Mouse (Mus musculus) forebrain, postnatal 0 days (tissue): ENCODE results near the gene 2310003L06Rik. TPM values are rescaled to one million over a fixed set of nuclear protein-coding genes. Genes with fewer than 3 reads are reported as not detected.

Experiments used
- ATAC-seq: fragments of 200-750 bp; cut with Nextera tagmentation; 2 replicates; pipeline ENCODE4 v1.8.0; 2017; ENCODE audit warnings: mild to moderate bottlenecking, moderate library complexity
- DNase-seq: peaks from one replicate; pipeline ENCODE4 v3.0.0-alpha.2; 2015
- H3K27ac ChIP-seq: fragments of 300-500 bp; sonication (generic); 2 replicates; pipeline ENCODE4 v1.5.1; 2014; ENCODE audit warnings: low read depth, mild to moderate bottlenecking, antibody characterized with exemption, low read length, moderate library complexity, mixed read lengths
- H3K27me3 ChIP-seq: fragments of 300-500 bp; sonication (generic); 2 replicates; pipeline ENCODE4 v1.6.1; 2014; ENCODE audit warnings: mild to moderate bottlenecking, low read length, mixed read lengths; ENCODE audit not compliant: insufficient read depth
- H3K36me3 ChIP-seq: fragments of 300-500 bp; sonication (generic); 2 replicates; pipeline ENCODE4 v1.6.1; 2014; ENCODE audit warnings: mild to moderate bottlenecking, moderate library complexity; ENCODE audit not compliant: insufficient read depth
- H3K4me1 ChIP-seq: fragments of 300-500 bp; sonication (generic); 2 replicates; pipeline ENCODE4 v1.6.1; 2014; ENCODE audit warnings: antibody characterized with exemption; ENCODE audit not compliant: insufficient read depth
- H3K4me2 ChIP-seq: fragments of 300-500 bp; sonication (generic); 2 replicates; pipeline ENCODE4 v1.6.1; 2014; ENCODE audit warnings: low read depth, mild to moderate bottlenecking, moderate library complexity
- H3K4me3 ChIP-seq: fragments of 300-500 bp; sonication (generic); 2 replicates; pipeline ENCODE4 v1.5.1; 2014; ENCODE audit warnings: low read depth, low read length, mixed read lengths
- H3K9ac ChIP-seq: fragments of 300-500 bp; sonication (generic); 2 replicates; pipeline ENCODE4 v1.6.1; 2014; ENCODE audit warnings: mild to moderate bottlenecking
- H3K9me3 ChIP-seq: fragments of 300-500 bp; sonication (generic); 2 replicates; pipeline ENCODE4 v1.6.1; 2016; ENCODE audit warnings: low read length
- CTCF ChIP-seq: sonication (generic); IDR thresholded peaks from 2 replicates; pipeline ENCODE4 v1.5.1; 2016; ENCODE audit warnings: antibody characterized with exemption, control low read depth, low read depth
- WGBS: fragments of 180-500 bp; shearing (Covaris S2); extraction: QIAGEN DNeasy Blood & Tissue Kit; methylation state at CpG from one replicate; pipeline ENCODE4 v1.1.7; 2014; 5-methylcytosine and 5-hydroxymethylcytosine counted together
- polyA plus RNA-seq: library from polyadenylated mRNA; unstranded; fragments of >200 nt; fragmentation: Nextera tagmentation; extraction: Ambion mirVana; gene quantifications from 2 replicates; pipeline ENCODE4 v1.2.1, GENCODE M21; 2015
- total RNA-seq: library from RNA; depleted of rRNA; stranded (reverse); fragments of >200 nt; gene quantifications from 2 replicates; pipeline ENCODE4 v1.2.3, GENCODE M21; 2014; rRNA removed

2310003L06Rik gene
- total RNA-seq: 0.14 and 0.15 TPM in 2 replicates
- polyA plus RNA-seq: 0.20 TPM in 1 of 2 replicates, not detected in the other

GRCm38 (mm10) chr5:87969201-87969600 lies at the start of gene 2310003L06Rik, which contains the start of gene Gm28434:
Gene 2310003L06Rik (plus strand): TSS chr5:87969459.
Gene Gm28434 (plus strand): TSS chr5:87969517.
- no peak for TF ChIP-seq CTCF
- 50% methylated on average over 2 of the region's 2 CpGs for WGBS
- Histone ChIP-seq H3K4me3 (no peak within 1 kb of the TSS), H3K9ac (no peak within 1 kb of the TSS), H3K36me3 (no peaks in the 10 kb centered on the region), H3K9me3 (no peaks in the 10 kb centered on the region), H3K4me2 (no peak within 1 kb of the TSS), H3K4me1 (no peaks in the 10 kb centered on the region), H3K27ac (no peak within 1 kb of the TSS), H3K27me3 (no peaks in the 10 kb centered on the region)
- no peak for DNase-seq
- no peak for ATAC-seq

GRCm38 (mm10) chr5:87925372-87925771 lies 43.9 kb upstream of the 2310003L06Rik start, which contains the start of gene Csn3:
Gene Csn3 (plus strand): TSS chr5:87925579.
- 31% methylated on average over 5 of the region's 5 CpGs for WGBS
- Histone ChIP-seq H3K4me3 (no peak within 1 kb of the TSS), H3K4me1 (no peaks in the 10 kb centered on the region), H3K9ac (no peak within 1 kb of the TSS), H3K36me3 (no peaks in the 10 kb centered on the region), H3K4me2 (no peak within 1 kb of the TSS), H3K27me3 (no peaks in the 10 kb centered on the region), H3K27ac (no peak within 1 kb of the TSS), H3K9me3 (no peaks in the 10 kb centered on the region)
- DNase-seq: no peak
- TF ChIP-seq CTCF: no peak
- no peak for ATAC-seq

DNA sequence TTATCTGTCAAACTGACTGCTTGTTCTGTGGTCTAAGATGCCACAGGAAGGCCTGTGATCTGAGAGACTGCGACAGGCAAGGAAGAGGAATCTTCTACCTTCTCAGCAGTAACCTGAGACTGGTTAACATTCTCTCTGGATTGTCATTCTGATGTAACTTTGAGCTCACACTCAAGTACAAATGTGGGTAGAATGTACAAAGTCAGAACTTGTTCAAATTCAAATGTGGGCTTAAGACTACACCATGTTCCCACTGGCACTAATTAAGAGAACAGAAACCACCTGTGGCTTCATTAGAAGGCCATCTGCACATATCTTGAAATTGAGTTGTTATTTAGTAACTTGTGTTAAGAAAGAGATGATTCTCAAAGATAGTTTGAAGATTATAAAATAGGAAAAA lies 37.7 kb upstream of the 2310003L06Rik start:
- H3K9ac ChIP-seq: no peak overlapping the region
- H3K9me3 ChIP-seq: no peaks in the 10 kb centered on the region
- H3K27ac ChIP-seq: no peak overlapping the region
- H3K4me3 ChIP-seq: no peak overlapping the region
- TF ChIP-seq CTCF: no peak
- 65% methylated on average over 1 of the region's 1 CpGs for WGBS
- H3K4me2 ChIP-seq: no peak overlapping the region
- DNase-seq (no peak), ATAC-seq (no peak)
- H3K4me1 ChIP-seq: no peaks in the 10 kb centered on the region
- no peaks in the 10 kb centered on the region for H3K27me3 ChIP-seq
- no peaks in the 10 kb centered on the region for H3K36me3 ChIP-seq

GRCm38 (mm10) chr5:87940752-87941151 lies 28.5 kb upstream of the 2310003L06Rik start:
- Histone ChIP-seq H3K9me3 (no peaks in the 10 kb centered on the region), H3K27me3 (no peaks in the 10 kb centered on the region), H3K4me3 (no peak overlapping the region), H3K36me3 (no peaks in the 10 kb centered on the region), H3K27ac (no peak overlapping the region), H3K4me2 (no peak overlapping the region), H3K9ac (no peak overlapping the region), H3K4me1 (no peaks in the 10 kb centered on the region)
- ATAC-seq: peak; percentile 40; the same call in 1 of the 2 replicates
- WGBS: 43% methylated on average over 3 of the region's 3 CpGs
- DNase-seq: peak; percentile 14
- peak; percentile 51 for TF ChIP-seq CTCF

DNA sequence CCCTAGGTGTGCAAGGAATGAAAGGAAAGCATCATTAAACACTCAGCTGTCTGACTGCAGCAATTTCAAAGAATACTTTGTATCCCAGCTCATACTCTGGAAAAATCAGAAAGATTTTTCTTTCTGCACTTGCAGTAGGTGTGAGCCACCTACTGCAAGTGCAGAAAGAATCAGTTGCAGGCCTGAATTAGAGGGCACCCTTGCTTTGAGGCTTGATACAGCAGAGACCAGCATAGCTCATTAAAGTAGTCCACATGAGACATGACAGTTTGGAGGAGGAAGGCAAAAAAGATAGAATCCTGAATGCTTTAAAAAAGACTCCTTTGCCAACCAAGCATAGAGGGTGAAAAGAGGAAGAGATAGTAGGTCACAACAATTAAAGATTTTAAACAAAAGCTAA lies 26.7 kb upstream of the 2310003L06Rik start:
- no peaks in the 10 kb centered on the region for H3K9me3 ChIP-seq
- no peaks in the 10 kb centered on the region for H3K36me3 ChIP-seq
- H3K27ac ChIP-seq: no peak overlapping the region
- no peak overlapping the region for H3K9ac ChIP-seq
- ATAC-seq: no peak
- H3K4me1 ChIP-seq: no peaks in the 10 kb centered on the region
- no peak for DNase-seq
- no peak overlapping the region for H3K4me2 ChIP-seq
- TF ChIP-seq CTCF: no peak
- H3K4me3 ChIP-seq: no peak overlapping the region
- no peaks in the 10 kb centered on the region for H3K27me3 ChIP-seq

DNA sequence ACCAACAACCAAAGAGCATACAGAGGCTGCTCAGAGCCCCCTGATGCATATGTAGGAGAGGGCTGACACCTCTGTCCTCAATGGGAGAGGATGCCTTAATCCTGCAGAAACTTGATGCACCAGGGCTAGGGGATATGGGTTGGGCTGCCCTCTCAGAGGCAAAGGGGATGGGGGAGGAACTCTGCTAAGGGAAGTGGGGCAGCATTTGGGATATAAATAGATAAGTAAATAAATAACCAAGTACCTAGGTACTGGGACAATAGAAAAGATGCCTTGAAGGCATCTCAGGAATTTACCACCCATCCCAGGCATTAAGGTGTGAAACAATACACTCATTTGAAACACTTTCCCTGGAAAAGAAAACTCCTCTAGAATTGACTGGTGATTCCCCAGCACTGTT lies 17.4 kb upstream of the 2310003L06Rik start:
- H3K4me3 ChIP-seq: no peak overlapping the region
- H3K4me1 ChIP-seq: no peaks in the 10 kb centered on the region
- no peak overlapping the region for H3K9ac ChIP-seq
- no peak overlapping the region for H3K4me2 ChIP-seq
- H3K27ac ChIP-seq: no peak overlapping the region
- TF ChIP-seq CTCF: no peak
- no peaks in the 10 kb centered on the region for H3K36me3 ChIP-seq
- no peak for DNase-seq
- ATAC-seq: no peak
- no peaks in the 10 kb centered on the region for H3K27me3 ChIP-seq
- H3K9me3 ChIP-seq: no peaks in the 10 kb centered on the region

DNA sequence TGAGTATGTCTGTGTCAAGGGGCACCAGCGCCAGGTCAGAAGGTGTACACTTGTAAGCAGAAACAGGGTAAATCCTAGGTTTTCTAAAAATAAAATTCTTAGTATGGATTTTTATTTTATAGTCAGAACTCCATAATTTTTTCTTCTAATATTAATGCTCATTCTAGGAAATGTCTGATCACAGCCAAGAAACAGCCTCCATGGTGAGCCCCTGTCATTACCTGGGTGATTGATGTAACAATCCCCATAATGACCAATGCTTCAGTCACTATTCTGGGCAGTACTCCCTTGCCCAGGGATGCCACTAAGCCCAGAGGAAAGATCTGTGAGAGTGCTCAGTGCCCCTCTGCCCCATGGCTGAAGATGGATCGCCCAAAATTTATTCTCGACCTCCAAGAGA lies 9.9 kb downstream of the 2310003L06Rik start, which contains the start of gene Cabs1:
TSS of gene Cabs1 (plus strand) at position 301 of the 400 bp plus-strand sequence.
- TF ChIP-seq CTCF: no peak
- no peaks in the 10 kb centered on the region for H3K4me1 ChIP-seq
- no peaks in the 10 kb centered on the region for H3K36me3 ChIP-seq
- no peak within 1 kb of the TSS for H3K27ac ChIP-seq
- no peak for DNase-seq
- H3K9me3 ChIP-seq: no peaks in the 10 kb centered on the region
- no peak within 1 kb of the TSS for H3K9ac ChIP-seq
- WGBS: 91% methylated on average over 3 of the region's 3 CpGs
- ATAC-seq: no peak
- no peaks in the 10 kb centered on the region for H3K27me3 ChIP-seq
- H3K4me3 ChIP-seq: no peak within 1 kb of the TSS
- H3K4me2 ChIP-seq: no peak within 1 kb of the TSS
